Comparison of ENCODE assay signal across 9 mouse cellular contexts in the genomic region with DNA sequence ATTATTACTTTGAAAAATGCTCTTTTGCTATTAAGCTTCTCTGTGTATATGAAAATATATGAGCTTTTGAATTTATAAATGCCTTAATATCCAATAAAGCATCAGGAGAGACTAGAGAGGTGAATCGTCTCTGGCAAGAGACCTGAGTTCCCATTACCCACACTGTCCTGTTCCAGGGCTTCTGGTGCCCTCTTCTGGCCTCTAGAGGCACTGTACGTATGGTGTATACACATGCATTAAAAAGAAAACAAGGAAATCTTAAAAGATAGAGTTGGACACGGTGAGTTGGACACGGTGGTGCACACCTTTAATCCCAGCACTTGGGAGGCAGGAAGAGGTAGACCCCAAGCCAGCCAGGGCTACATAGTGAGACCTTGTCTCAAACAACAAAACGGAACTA. TPM values are rescaled to one million over a fixed set of nuclear protein-coding genes. Genes with fewer than 3 reads are reported as not detected.
DNase-seq lines count a peak whose midpoint lies in the region; ATAC-seq and TF ChIP-seq lines count a peak whose summit lies in the region.
"Had no signal": no experiment of that assay in that cellular context is flagged by ENCODE, and none has a peak within 500 bp of the region (broad histone marks: within the 10 kb centered on the region; RNA-seq: fewer than 3 reads in every experiment).

No protein-coding gene starts in this region.

- H3K9ac ChIP-seq in liver, embryonic 13.5 days = no peak overlapping the region

- no peaks in the 10 kb centered on the region for H3K27me3 ChIP-seq in liver, embryonic 13.5 days
- no peaks in the 10 kb centered on the region for H3K27me3 ChIP-seq in thymus, adult 2 months (ENCODE audit: control insufficient read depth, insufficient read depth, low read length)

- intact Hi-C loops in left cerebral cortex, postnatal 10 days (cut with DNase I) = no loop called here

- ATAC-seq in liver, embryonic 13.5 days (ENCODE audit: low read depth) = peak; percentile 75

- no peak overlapping the region for H3K4me2 ChIP-seq in liver, embryonic 13.5 days

- H3K9me3 ChIP-seq in liver, embryonic 13.5 days (replicated peaks) = no peaks in the 10 kb centered on the region

- no peaks in the 10 kb centered on the region for H3K36me3 ChIP-seq in liver, embryonic 13.5 days
- no peaks in the 10 kb centered on the region for H3K36me3 ChIP-seq in thymus, adult 2 months (ENCODE audit: control insufficient read depth, insufficient read depth, low read length)

- DNase-seq in left cerebral cortex, postnatal 10 days (ENCODE audit: extremely low spot score in 1 of 2, low spot score in 2 of 2) = peak; percentile 34 to 55
- no peak for DNase-seq in left cerebral cortex, adult 8-10 months (ENCODE audit: low spot score in 2 of 2)
- peak; percentile 57 for DNase-seq in T-cell, adult 2 months (ENCODE audit: low spot score)
- DNase-seq in induced T-regulatory cell, adult 2 months (ENCODE audit: low read depth) = peak; percentile 81
- DNase-seq in liver, embryonic 13.5 days = peak; percentile 49
- DNase-seq in natural killer cell, adult 2 months (ENCODE audit: low spot score in 2 of 2) = peak; percentile 30 to 63
- peak; percentile 72 for DNase-seq in thymus, adult 2 months

- WGBS in liver, embryonic 13.5 days (ENCODE audit: insufficient replicate concordance) = 24% methylated on average over 5 of the region's 5 CpGs
- 20% methylated on average over 5 of the region's 5 CpGs for WGBS in thymus, adult 2 months

- H3K4me1 ChIP-seq in embryonic fibroblast, embryonic 13.5 days (ENCODE audit: control insufficient read depth, insufficient read depth, low read length) = no peaks in the 10 kb centered on the region
- peaks cover 16% of the 10 kb centered on the region for H3K4me1 ChIP-seq in liver, embryonic 13.5 days (replicated peaks)
- H3K4me1 ChIP-seq in thymus, adult 2 months (replicated peaks; ENCODE audit: control insufficient read depth, insufficient read depth, low read length) = no peaks in the 10 kb centered on the region

- TF ChIP-seq POLR2A in embryonic fibroblast, embryonic 13.5 days (IDR thresholded peaks at IDR 0.05; ENCODE audit: low read depth, low read length) = no peak
- no peak for TF ChIP-seq POLR2A in thymus, adult 2 months (IDR thresholded peaks at IDR 0.05; ENCODE audit: control insufficient read depth, extremely low read depth, insufficient read depth, low read length, poor library complexity)

- peak; percentile 39; the same call in 1 of the 2 replicates for TF ChIP-seq CTCF in embryonic fibroblast, embryonic 13.5 days (IDR thresholded peaks at IDR 0.05; ENCODE audit: borderline replicate concordance, insufficient read depth, low read length)
- TF ChIP-seq CTCF in thymus, adult 2 months (IDR thresholded peaks at IDR 0.05; ENCODE audit: borderline replicate concordance, control insufficient read depth, extremely low read depth, insufficient read depth, low read length, poor library complexity) = no peak

- H3K27ac ChIP-seq in embryonic fibroblast, embryonic 13.5 days (ENCODE audit: insufficient read depth, low read length) = no peak overlapping the region
- H3K27ac ChIP-seq in liver, embryonic 13.5 days = no peak overlapping the region
- H3K27ac ChIP-seq in thymus, adult 2 months (ENCODE audit: control insufficient read depth, insufficient read depth, low read length) = no peak overlapping the region

- no peak overlapping the region for H3K4me3 ChIP-seq in embryonic fibroblast, embryonic 13.5 days (ENCODE audit: insufficient read depth, low read length)
- H3K4me3 ChIP-seq in liver, embryonic 13.5 days (replicated peaks) = no peak overlapping the region
- H3K4me3 ChIP-seq in thymus, adult 2 months (ENCODE audit: control insufficient read depth, insufficient read depth, low read length) = no peak overlapping the region
- H3K4me3 ChIP-seq: myocyte had no signal

RNA-seq across cellular contexts. Expression of gene Dlat, which starts 11.1 kb away (rescaled TPM):
- 100 to 1,000 TPM; 121 to 129 TPM for total RNA-seq in left cerebral cortex, postnatal 10 days (2021)
- 100 to 1,000 TPM; 110 to 123 (median 118) TPM for total RNA-seq in left cerebral cortex, adult 8-10 months (2022)
- 46.2 and 50.0 TPM in 2 replicates for polyA plus RNA-seq in embryonic fibroblast, embryonic 13.5 days (2011; ENCODE audit: insufficient read length, low read depth, missing spikeins)
- 33.7 and 45.2 TPM in 2 replicates for polyA plus RNA-seq in liver, embryonic 13.5 days (2015; fragmentation: Nextera tagmentation; extraction: Ambion mirVana)
- 23.8 and 24.5 TPM in 2 replicates for polyA plus RNA-seq in thymus, adult 2 months (2012; rRNA removed)

RNA-seq across cellular contexts. Expression of gene Nkapd1, which starts 53.4 kb away (rescaled TPM):
- total RNA-seq in left cerebral cortex, postnatal 10 days (2021) = 10 to 100 TPM; 28.9 to 30.3 TPM
- total RNA-seq in left cerebral cortex, adult 8-10 months (2022) = 10 to 100 TPM; 19.5 to 20.4 (median 20.2) TPM
- 18.0 and 24.7 TPM in 2 replicates for polyA plus RNA-seq in embryonic fibroblast, embryonic 13.5 days (2011; ENCODE audit: insufficient read length, low read depth, missing spikeins)
- polyA plus RNA-seq in liver, embryonic 13.5 days (2015; fragmentation: Nextera tagmentation; extraction: Ambion mirVana) = 10.4 and 11.6 TPM in 2 replicates
- 8.5 and 8.9 TPM in 2 replicates for polyA plus RNA-seq in thymus, adult 2 months (2012; rRNA removed)

RNA-seq across cellular contexts. Expression of gene Pih1d2, which starts 53.6 kb away (rescaled TPM):
- 1 to 10 TPM; 1.4 to 2.1 TPM for total RNA-seq in left cerebral cortex, postnatal 10 days (2021)
- 1 to 10 TPM; 2.3 to 4.4 (median 3.2) TPM for total RNA-seq in left cerebral cortex, adult 8-10 months (2022)
- polyA plus RNA-seq in embryonic fibroblast, embryonic 13.5 days (2011; ENCODE audit: insufficient read length, low read depth, missing spikeins) = 1.4 and 1.5 TPM in 2 replicates
- polyA plus RNA-seq in liver, embryonic 13.5 days (2015; fragmentation: Nextera tagmentation; extraction: Ambion mirVana) = 1.8 and 2.1 TPM in 2 replicates
- 0.69 and 0.85 TPM in 2 replicates for polyA plus RNA-seq in thymus, adult 2 months (2012; rRNA removed)

Comparison
In these comparisons a context has a peak if more than half of its experiments do, and no peak if none do; other contexts are left out.
1. DNase-seq: peak in left cerebral cortex, postnatal 10 days (2 of 2), T-cell, adult 2 months (single experiment), induced T-regulatory cell, adult 2 months (single experiment), liver, embryonic 13.5 days (single experiment), natural killer cell, adult 2 months (2 of 2) and thymus, adult 2 months (single experiment); none in left cerebral cortex, adult 8-10 months (0 of 2).